Mouse (Mus musculus): ENCODE results near the gene Rab5b.

DNA sequence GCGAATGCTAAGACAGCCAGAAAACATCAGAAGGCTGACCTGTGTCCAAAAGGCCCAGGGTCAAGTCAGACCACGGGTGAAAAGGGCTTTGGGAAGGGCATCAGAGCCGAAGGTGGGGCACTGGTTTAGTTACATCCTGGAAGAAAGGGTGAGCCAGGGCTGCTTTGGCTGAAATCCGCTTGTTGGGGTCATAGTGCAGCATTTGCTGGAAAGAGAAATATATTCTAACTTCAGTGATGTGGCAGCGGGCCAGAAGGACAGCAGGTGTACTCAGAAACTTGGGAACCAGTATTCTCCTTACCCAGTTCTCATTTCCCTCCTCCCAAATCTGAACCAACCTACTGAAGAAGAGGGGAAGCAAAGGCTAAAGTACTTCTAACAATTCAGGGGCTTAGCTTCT lies 2.9 kb upstream of the Rab5b start:
- TF ChIP-seq POLR2A (IDR thresholded peaks at IDR 0.05; ENCODE audit: extremely low read depth, insufficient read depth, low read length) (no peak), CTCF (IDR thresholded peaks at IDR 0.05; ENCODE audit: low read depth, low read length) (no peak)

Data from liver, adult 2 months (tissue).